Mouse (Mus musculus): Measurements from ENCODE around the gene Kiz. TPM values are rescaled to one million over a fixed set of nuclear protein-coding genes. Genes with fewer than 3 reads are reported as not detected.

Kiz gene
- 38.2 and 39.3 TPM in 2 replicates for polyA plus RNA-seq (2015; fragmentation: Nextera tagmentation; extraction: Ambion mirVana)

GRCm38 (mm10) chr2:146855599-146856039 lies at the start of gene Kiz:
TSS of gene Kiz (plus strand) at chr2:146855864.
- WGBS: 2% methylated on average over 29 of the region's 32 CpGs
- peak within 1 kb of the TSS; percentile 87 for H3K4me3 ChIP-seq (ENCODE audit: low read length)
- H3K4me1 ChIP-seq (replicated peaks; ENCODE audit: control insufficient read depth, insufficient read depth, low read length): no peaks in the 10 kb centered on the region; the same call in 1 of the 2 replicates
- H3K27me3 ChIP-seq (ENCODE audit: control insufficient read depth, insufficient read depth, low read depth, low read length): no peaks in the 10 kb centered on the region
- peak within 1 kb of the TSS; percentile 83 for H3K27ac ChIP-seq (ENCODE audit: low read length)
- H3K4me2 ChIP-seq (ENCODE audit: low read depth, low read length): peak within 1 kb of the TSS; percentile 65
- no peaks in the 10 kb centered on the region for H3K36me3 ChIP-seq (ENCODE audit: control insufficient read depth, insufficient read depth, low read length)
- peak within 1 kb of the TSS; percentile 90 for H3K9ac ChIP-seq (ENCODE audit: low read length)
- no peaks in the 10 kb centered on the region for H3K9me3 ChIP-seq (ENCODE audit: control insufficient read depth, low read length)
- peak; percentile 100 for ATAC-seq (ENCODE audit: low read depth)

GRCm38 (mm10) chr2:146809706-146810256 lies 45.9 kb upstream of the Kiz start:
- Histone ChIP-seq H3K4me3 (ENCODE audit: low read length) (no peak overlapping the region), H3K36me3 (ENCODE audit: control insufficient read depth, insufficient read depth, low read length) (no peaks in the 10 kb centered on the region), H3K9me3 (ENCODE audit: control insufficient read depth, low read length) (no peaks in the 10 kb centered on the region), H3K9ac (ENCODE audit: low read length) (no peak overlapping the region), H3K4me1 (replicated peaks; ENCODE audit: control insufficient read depth, insufficient read depth, low read length) (no peaks in the 10 kb centered on the region), H3K27me3 (ENCODE audit: control insufficient read depth, insufficient read depth, low read depth, low read length) (no peaks in the 10 kb centered on the region), H3K27ac (ENCODE audit: low read length) (no peak overlapping the region), H3K4me2 (ENCODE audit: low read depth, low read length) (no peak overlapping the region)
- ATAC-seq (ENCODE audit: low read depth): no peak
- WGBS: 88% methylated on average over 7 of the region's 7 CpGs

- no peaks in the 10 kb centered on the region for H3K36me3 ChIP-seq (ENCODE audit: control insufficient read depth, insufficient read depth, low read length)
- WGBS: 23% methylated on average over 13 of the region's 13 CpGs
- peak overlapping the region; percentile 58 for H3K4me2 ChIP-seq (ENCODE audit: low read depth, low read length)
- H3K27me3 ChIP-seq (ENCODE audit: control insufficient read depth, insufficient read depth, low read depth, low read length): no peaks in the 10 kb centered on the region
- H3K27ac ChIP-seq (ENCODE audit: low read length): peak overlapping the region; percentile 43; the same call in 1 of the 2 replicates
- H3K9me3 ChIP-seq (ENCODE audit: control insufficient read depth, low read length): no peaks in the 10 kb centered on the region
- H3K4me1 ChIP-seq (replicated peaks; ENCODE audit: control insufficient read depth, insufficient read depth, low read length): no peaks in the 10 kb centered on the region
- ATAC-seq (ENCODE audit: low read depth): peak; percentile 79
- peak overlapping the region; percentile 44 for H3K4me3 ChIP-seq (ENCODE audit: low read length)
- H3K9ac ChIP-seq (ENCODE audit: low read length): 0 out of 2 replicates have a peak overlapping the region, but pooled peaks have one; percentile 3
Observed at GRCm38 (mm10) chr2:146810695-146811094, 45.0 kb upstream of the Kiz start.

DNA sequence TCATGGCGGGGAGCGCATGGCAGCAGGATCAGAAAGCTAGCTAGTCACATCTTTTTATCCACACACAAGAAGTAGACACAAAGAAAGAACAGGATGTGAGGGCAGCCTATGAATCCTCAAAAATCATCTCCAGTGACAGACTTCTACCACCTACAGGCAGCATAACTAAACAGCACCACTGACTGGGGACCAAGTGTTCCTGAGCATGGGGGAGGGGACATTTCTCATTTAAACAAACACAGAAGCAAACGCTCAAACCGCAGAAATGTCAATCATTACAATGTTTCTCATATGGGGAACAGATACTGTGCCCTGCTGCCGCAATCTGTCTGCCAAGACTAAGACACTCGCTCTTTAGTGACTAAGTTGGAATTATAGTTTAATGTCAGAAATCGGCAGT lies 40.7 kb upstream of the Kiz start:
- Histone ChIP-seq H3K27ac (ENCODE audit: low read length) (no peak overlapping the region), H3K9me3 (ENCODE audit: control insufficient read depth, low read length) (no peaks in the 10 kb centered on the region), H3K36me3 (ENCODE audit: control insufficient read depth, insufficient read depth, low read length) (no peaks in the 10 kb centered on the region), H3K4me1 (replicated peaks; ENCODE audit: control insufficient read depth, insufficient read depth, low read length) (no peaks in the 10 kb centered on the region), H3K27me3 (ENCODE audit: control insufficient read depth, insufficient read depth, low read depth, low read length) (no peaks in the 10 kb centered on the region), H3K4me3 (ENCODE audit: low read length) (no peak overlapping the region), H3K4me2 (ENCODE audit: low read depth, low read length) (no peak overlapping the region), H3K9ac (ENCODE audit: low read length) (no peak overlapping the region)
- ATAC-seq (ENCODE audit: low read depth): no peak
- 67% methylated on average over 7 of the region's 7 CpGs for WGBS

GRCm38 (mm10) chr2:146819065-146819464 lies 36.6 kb upstream of the Kiz start:
- Histone ChIP-seq H3K4me2 (ENCODE audit: low read depth, low read length) (no peak overlapping the region), H3K36me3 (ENCODE audit: control insufficient read depth, insufficient read depth, low read length) (no peaks in the 10 kb centered on the region), H3K9ac (ENCODE audit: low read length) (no peak overlapping the region), H3K27me3 (ENCODE audit: control insufficient read depth, insufficient read depth, low read depth, low read length) (no peaks in the 10 kb centered on the region), H3K9me3 (ENCODE audit: control insufficient read depth, low read length) (no peaks in the 10 kb centered on the region), H3K4me1 (replicated peaks; ENCODE audit: control insufficient read depth, insufficient read depth, low read length) (no peaks in the 10 kb centered on the region), H3K27ac (ENCODE audit: low read length) (no peak overlapping the region), H3K4me3 (ENCODE audit: low read length) (no peak overlapping the region)
- 87% methylated on average over 4 of the region's 4 CpGs for WGBS
- no peak for ATAC-seq (ENCODE audit: low read depth)

DNA sequence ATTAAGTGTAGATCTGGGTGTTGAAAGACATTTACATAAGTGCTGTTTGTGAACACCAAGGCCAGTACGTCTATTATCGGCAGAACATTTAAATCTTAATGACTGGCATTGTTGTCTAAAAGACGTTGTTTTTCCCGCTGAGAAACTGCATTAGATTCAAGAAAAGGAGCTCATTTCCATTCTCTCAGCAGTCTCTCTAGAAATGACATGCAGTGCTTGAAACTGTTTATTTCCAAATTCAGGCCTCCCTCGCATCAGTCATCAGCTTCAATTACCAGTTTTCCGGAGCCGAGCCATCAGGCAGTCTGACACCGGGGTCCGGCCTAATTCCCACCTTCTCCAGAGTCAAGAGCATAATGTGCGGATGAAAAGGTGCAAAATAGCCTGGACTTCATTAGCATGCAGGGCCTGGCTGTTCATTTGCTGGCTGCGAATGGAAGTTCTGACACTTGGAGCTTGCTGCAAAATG lies 32.1 kb upstream of the Kiz start:
- no peak overlapping the region for H3K4me2 ChIP-seq (ENCODE audit: low read depth, low read length)

DNA sequence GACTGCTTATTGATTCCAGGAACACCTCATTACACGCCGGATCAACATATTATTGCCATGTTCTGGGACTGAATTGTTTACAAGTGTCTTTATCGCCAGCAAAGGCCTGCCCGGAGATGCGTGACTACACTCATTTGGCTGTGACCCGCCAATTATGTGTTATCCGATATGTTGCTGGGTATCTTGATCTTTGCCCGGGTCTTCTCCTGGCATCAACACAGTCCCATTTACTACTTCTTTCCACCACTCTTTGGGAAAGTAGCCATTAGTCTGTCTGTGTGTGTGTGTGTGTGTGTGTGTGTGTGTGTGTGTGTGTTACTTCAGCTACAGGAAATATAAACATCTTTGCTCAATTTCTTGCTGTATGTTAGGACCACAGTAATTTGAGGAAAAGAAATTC lies 31.6 kb upstream of the Kiz start:
- Histone ChIP-seq H3K36me3 (ENCODE audit: control insufficient read depth, insufficient read depth, low read length) (no peaks in the 10 kb centered on the region), H3K4me1 (replicated peaks; ENCODE audit: control insufficient read depth, insufficient read depth, low read length) (no peaks in the 10 kb centered on the region), H3K4me3 (ENCODE audit: low read length) (no peak overlapping the region), H3K4me2 (ENCODE audit: low read depth, low read length) (no peak overlapping the region), H3K27ac (ENCODE audit: low read length) (no peak overlapping the region), H3K9ac (ENCODE audit: low read length) (no peak overlapping the region), H3K27me3 (ENCODE audit: control insufficient read depth, insufficient read depth, low read depth, low read length) (peaks cover 6% of the 10 kb centered on the region), H3K9me3 (ENCODE audit: control insufficient read depth, low read length) (no peaks in the 10 kb centered on the region)
- ATAC-seq (ENCODE audit: low read depth): no peak
- WGBS: 59% methylated on average over 8 of the region's 8 CpGs

More for the DNA sequence above, 32.1 kb upstream of the Kiz start:
- no peak overlapping the region for H3K27ac ChIP-seq (ENCODE audit: low read length)
- WGBS: 62% methylated on average over 11 of the region's 11 CpGs
- no peaks in the 10 kb centered on the region for H3K4me1 ChIP-seq (replicated peaks; ENCODE audit: control insufficient read depth, insufficient read depth, low read length)
- H3K4me3 ChIP-seq (ENCODE audit: low read length): no peak overlapping the region
- H3K9me3 ChIP-seq (ENCODE audit: control insufficient read depth, low read length): no peaks in the 10 kb centered on the region
- ATAC-seq (ENCODE audit: low read depth): no peak
- no peak overlapping the region for H3K9ac ChIP-seq (ENCODE audit: low read length)
- no peaks in the 10 kb centered on the region for H3K36me3 ChIP-seq (ENCODE audit: control insufficient read depth, insufficient read depth, low read length)
- peaks cover 2% of the 10 kb centered on the region; the same call in 1 of the 2 replicates for H3K27me3 ChIP-seq (ENCODE audit: control insufficient read depth, insufficient read depth, low read depth, low read length)

DNA sequence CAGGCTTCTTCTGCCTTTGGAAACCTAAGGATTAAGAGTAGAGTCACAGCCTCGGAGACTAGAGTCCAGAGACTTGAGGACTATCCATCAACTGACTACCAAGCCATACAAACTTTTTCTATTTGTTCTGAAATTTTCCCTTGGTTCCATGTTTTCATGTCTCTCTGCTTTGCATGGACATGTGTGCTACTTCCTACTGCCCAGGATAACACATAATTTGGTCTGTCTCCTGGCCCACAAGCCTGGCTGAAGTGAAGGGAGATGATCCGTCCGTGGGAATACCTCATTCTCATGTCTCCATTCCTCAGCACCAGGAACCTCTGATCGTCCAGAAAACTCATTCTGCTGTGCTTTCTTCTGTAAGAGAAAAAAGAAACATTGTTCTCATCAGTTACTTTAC lies 27.7 kb upstream of the Kiz start:
- H3K27ac ChIP-seq (ENCODE audit: low read length): no peak overlapping the region
- no peak overlapping the region for H3K4me3 ChIP-seq (ENCODE audit: low read length)
- WGBS: 69% methylated on average over 4 of the region's 4 CpGs
- H3K4me1 ChIP-seq (replicated peaks; ENCODE audit: control insufficient read depth, insufficient read depth, low read length): no peaks in the 10 kb centered on the region
- ATAC-seq (ENCODE audit: low read depth): no peak
- H3K4me2 ChIP-seq (ENCODE audit: low read depth, low read length): no peak overlapping the region
- no peaks in the 10 kb centered on the region for H3K9me3 ChIP-seq (ENCODE audit: control insufficient read depth, low read length)
- H3K9ac ChIP-seq (ENCODE audit: low read length): no peak overlapping the region
- peaks cover 30% of the 10 kb centered on the region for H3K27me3 ChIP-seq (ENCODE audit: control insufficient read depth, insufficient read depth, low read depth, low read length)
- no peaks in the 10 kb centered on the region for H3K36me3 ChIP-seq (ENCODE audit: control insufficient read depth, insufficient read depth, low read length)

GRCm38 (mm10) chr2:146833222-146834063 lies 22.2 kb upstream of the Kiz start:
- no peak overlapping the region for H3K4me3 ChIP-seq (ENCODE audit: low read length)
- H3K4me2 ChIP-seq (ENCODE audit: low read depth, low read length): no peak overlapping the region
- WGBS: 5% methylated on average over 31 of the region's 31 CpGs
- H3K9me3 ChIP-seq (ENCODE audit: control insufficient read depth, low read length): no peaks in the 10 kb centered on the region
- H3K27me3 ChIP-seq (ENCODE audit: control insufficient read depth, insufficient read depth, low read depth, low read length): peaks cover 76% of the 10 kb centered on the region
- H3K9ac ChIP-seq (ENCODE audit: low read length): no peak overlapping the region
- no peak overlapping the region for H3K27ac ChIP-seq (ENCODE audit: low read length)
- no peak for ATAC-seq (ENCODE audit: low read depth)
- no peaks in the 10 kb centered on the region for H3K36me3 ChIP-seq (ENCODE audit: control insufficient read depth, insufficient read depth, low read length)
- peaks cover 8% of the 10 kb centered on the region; the same call in 1 of the 2 replicates for H3K4me1 ChIP-seq (replicated peaks; ENCODE audit: control insufficient read depth, insufficient read depth, low read length)
